Mouse (Mus musculus): ENCODE data around the gene Gabpb1.

- no peak for TF ChIP-seq CTCF (IDR thresholded peaks at IDR 0.05; ENCODE audit: borderline replicate concordance, insufficient read depth, low read depth, low read length)
- TF ChIP-seq POLR2A (IDR thresholded peaks at IDR 0.05; ENCODE audit: borderline replicate concordance, insufficient read depth, low read length): no peak
These were observed at the start of gene Gabpb1 for GRCm38 (mm10) chr2:126676122-126676515.
